Mouse (Mus musculus) adrenal gland, postnatal 36 days (tissue): ENCODE results near the gene Dcst1. TPM values are rescaled to one million over a fixed set of nuclear protein-coding genes. Genes with fewer than 3 reads are reported as not detected.

ENCODE experiments used
- DNase-seq, 2 experiments: peaks; one replicate each; pipeline ENCODE4 v3.0.0; 2021; ENCODE audit warnings: mixed read lengths in 1 of 2
- long read RNA-seq, 2 experiments: library from polyadenylated mRNA; stranded (forward); transcript quantifications; one replicate each; pipeline ENCODE4 v2.0.0; 2021; ENCODE audit warnings: borderline sequencing depth in 2 of 2
- total RNA-seq, 2 experiments: library from RNA; stranded (reverse); gene quantifications; 2 replicates each; pipeline ENCODE4 v1.2.3; 2021

Dcst1 gene
- under 1 TPM in 1 of 2 experiments, not detected in 1; 0.56 TPM for total RNA-seq
- long read RNA-seq, experiment 1: 0 reads
- long read RNA-seq, experiment 2: 0 reads

GRCm38 (mm10) chr3:89365153-89365485 is at the start of gene Dcst1:
Dcst1 (minus strand) TSS chr3:89365253.
- no peak for DNase-seq

GRCm38 (mm10) chr3:89411490-89412393 is 46.7 kb upstream of the Dcst1 start, which contains the start of gene Flad1:
Flad1 (minus strand) TSS chr3:89411870.
- peak; percentile 91 to 94 for DNase-seq

GRCm38 (mm10) chr3:89410864-89411263 is 45.8 kb upstream of the Dcst1 start:
- no peak for DNase-seq

- DNase-seq: no peak
Measured at GRCm38 (mm10) chr3:89409701-89410100, 44.6 kb upstream of the Dcst1 start.

GRCm38 (mm10) chr3:89408448-89408847 is 43.4 kb upstream of the Dcst1 start:
- DNase-seq: no peak

GRCm38 (mm10) chr3:89406887-89407286 is 41.8 kb upstream of the Dcst1 start:
- no peak for DNase-seq

GRCm38 (mm10) chr3:89402693-89403092 is 37.6 kb upstream of the Dcst1 start, which contains the start of gene Lenep:
Lenep (minus strand) TSS chr3:89402793.
- no peak for DNase-seq

- DNase-seq: no peak
Measured at GRCm38 (mm10) chr3:89401329-89401728, 36.3 kb upstream of the Dcst1 start.

- no peak for DNase-seq
Measured at GRCm38 (mm10) chr3:89396654-89397005, 31.6 kb upstream of the Dcst1 start.

- DNase-seq: peak; percentile 75 to 80
Measured at GRCm38 (mm10) chr3:89395806-89396653, 31.0 kb upstream of the Dcst1 start.

- DNase-seq: peak in 1 of 2 experiments; percentile 53
Measured at GRCm38 (mm10) chr3:89395419-89395805, 30.4 kb upstream of the Dcst1 start.

GRCm38 (mm10) chr3:89394894-89395256 is 29.8 kb upstream of the Dcst1 start:
- peak; percentile 82 to 88 for DNase-seq

GRCm38 (mm10) chr3:89394006-89394893 is 29.2 kb upstream of the Dcst1 start, which contains the start of gene Zbtb7b:
Zbtb7b (minus strand) TSS chr3:89394776.
- peak; percentile 90 to 94 for DNase-seq

GRCm38 (mm10) chr3:89393605-89394004 is 28.6 kb upstream of the Dcst1 start:
- peak; percentile 100 for DNase-seq

- peak; percentile 45 to 67 for DNase-seq
Measured at GRCm38 (mm10) chr3:89392871-89393311, 27.8 kb upstream of the Dcst1 start.

GRCm38 (mm10) chr3:89391663-89392511 is 26.8 kb upstream of the Dcst1 start:
- DNase-seq: peak; percentile 85 to 86

GRCm38 (mm10) chr3:89390699-89391662 is 25.9 kb upstream of the Dcst1 start:
- peak; percentile 47 to 60 for DNase-seq

- DNase-seq: peak; percentile 81 to 88
Measured at GRCm38 (mm10) chr3:89390111-89390515, 25.1 kb upstream of the Dcst1 start.
